Mouse (Mus musculus) frontal cortex, postnatal 10 days (tissue): ENCODE measurements around the gene Pappa.

Source experiments
- DNase-seq, 2 experiments: peaks; one replicate each; pipeline ENCODE4 v3.0.0; 2022; ENCODE audit warnings: low spot score in 2 of 2, mixed read lengths in 1 of 2

The Pappa gene

DNA sequence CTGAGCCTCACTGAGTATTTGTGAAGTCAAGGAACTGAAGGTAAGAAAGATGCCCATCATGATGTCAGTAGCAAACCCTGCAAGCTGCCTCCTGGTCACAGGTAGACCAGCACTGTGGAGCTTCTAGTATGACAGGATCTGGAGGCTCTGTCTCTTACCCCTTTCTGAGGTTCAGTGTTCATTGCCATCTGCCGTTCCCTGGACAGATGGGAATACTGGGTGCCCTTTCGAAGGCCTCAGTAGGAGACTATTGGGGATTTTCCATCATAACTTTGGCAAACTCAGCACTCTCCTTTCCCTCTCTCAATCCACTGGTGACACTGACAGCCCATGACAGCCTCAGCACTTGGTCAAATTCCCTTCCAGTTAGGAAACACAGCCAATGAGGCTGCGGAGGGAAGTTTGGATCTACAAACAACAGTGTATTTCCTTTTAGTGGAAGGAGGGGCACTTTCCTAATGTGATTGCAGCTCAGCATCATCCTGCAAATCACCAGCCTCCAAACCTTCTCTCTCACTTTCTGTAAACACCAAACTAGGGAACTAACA is 42.4 kb downstream of the Pappa start:
- no peak for DNase-seq

DNA sequence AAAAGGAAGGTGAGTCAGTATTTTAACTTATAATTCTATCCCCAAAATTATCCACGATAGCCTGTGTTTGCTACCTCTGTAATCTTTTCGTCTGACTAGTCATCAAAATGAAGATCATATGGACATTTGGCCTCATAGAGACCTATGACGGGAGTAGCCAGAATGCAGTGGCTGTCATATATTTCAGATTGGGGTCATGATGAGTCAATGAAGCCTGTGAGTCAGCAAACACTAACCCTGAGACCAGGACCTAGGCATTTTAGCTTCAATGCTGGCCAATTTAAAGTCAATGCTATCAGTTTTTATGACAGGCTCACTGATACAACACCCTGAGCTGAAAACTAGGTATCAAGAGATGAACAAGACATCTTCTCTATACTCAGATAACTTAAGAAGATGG is 50.5 kb downstream of the Pappa start:
- DNase-seq: no peak

DNA sequence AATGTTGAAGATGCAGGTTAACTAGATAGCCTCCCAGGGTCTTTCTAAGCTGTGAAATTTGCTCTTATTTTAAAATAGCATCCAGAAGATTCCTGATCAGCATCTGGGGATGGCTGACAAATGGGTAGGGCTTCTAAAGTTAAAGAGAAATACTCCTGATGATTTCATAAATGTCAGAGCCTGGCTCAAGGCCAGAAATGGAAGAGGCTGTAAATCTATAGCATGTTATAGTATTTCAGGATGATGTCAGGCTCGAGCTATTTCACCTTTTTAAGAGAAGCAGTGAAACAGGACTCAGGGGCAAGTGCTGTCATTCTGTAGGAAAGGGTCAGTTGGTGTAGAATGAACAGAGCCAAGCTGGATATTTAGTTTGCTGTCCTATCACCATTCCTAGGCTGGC is 54.2 kb downstream of the Pappa start:
- DNase-seq: no peak

DNA sequence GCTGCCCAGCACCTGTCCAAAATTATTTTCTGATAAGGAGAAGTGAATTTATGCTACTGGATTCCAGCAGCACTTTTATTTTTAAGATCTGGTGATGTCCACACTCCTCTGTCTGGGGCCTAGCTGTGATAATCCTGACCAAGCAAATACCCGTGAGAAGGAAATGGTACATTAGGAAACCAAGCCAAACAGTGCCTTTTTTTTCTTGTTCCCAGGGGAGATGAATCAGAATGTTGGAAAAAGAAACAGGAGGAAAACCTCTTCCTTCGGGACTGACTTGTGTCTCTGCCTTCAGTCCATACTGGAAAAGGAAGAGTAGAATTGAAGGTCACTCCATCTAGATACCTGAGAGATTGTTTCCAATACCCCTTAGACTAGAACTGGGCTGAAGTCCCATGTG is 63.3 kb downstream of the Pappa start:
- no peak for DNase-seq

DNA sequence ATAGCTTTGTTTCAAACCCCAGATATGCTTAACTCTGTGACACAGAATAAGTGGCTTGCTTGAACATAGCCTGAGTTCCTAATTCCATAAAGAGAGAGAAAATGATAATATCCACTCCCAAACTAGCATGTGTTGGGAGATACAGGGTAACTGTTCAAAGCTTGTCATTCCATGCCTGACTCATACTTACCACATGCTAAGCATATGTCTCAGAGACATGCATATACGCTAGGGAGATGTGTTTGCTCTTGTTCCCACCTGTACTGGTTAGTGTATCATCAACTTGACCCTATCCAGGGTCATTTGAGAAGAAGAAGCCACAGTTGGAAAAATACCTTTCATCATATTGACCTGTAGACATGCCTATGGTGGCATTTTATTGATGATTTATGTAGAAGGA is 63.7 kb downstream of the Pappa start:
- DNase-seq: no peak

DNA sequence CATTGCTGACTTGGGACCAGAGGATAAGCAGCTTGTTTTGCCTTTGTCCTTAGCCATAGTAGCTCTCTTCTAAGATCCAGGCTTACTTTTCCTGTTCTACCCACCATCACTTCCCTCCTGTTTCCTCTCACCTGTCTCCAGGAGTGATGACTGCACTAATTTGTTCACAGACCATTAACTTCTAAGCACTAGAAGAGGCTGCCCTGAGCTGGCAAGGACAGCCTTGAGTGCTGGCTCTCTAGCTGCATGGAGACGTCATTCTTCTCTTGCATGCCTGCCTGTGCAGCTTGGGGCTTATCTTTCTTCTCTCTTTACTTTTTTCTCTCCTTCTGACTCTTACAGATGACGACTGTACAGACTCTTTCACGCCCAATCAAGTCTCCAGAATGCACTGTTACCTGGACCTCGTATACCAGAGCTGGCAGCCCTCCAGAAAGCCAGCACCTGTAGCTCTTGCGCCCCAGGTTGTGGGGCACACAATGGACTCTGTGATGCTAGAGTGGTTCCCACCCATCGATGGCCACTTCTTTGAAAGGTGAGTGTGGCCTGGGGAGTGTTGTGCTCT is 65.0 kb downstream of the Pappa start:
- no peak for DNase-seq

DNA sequence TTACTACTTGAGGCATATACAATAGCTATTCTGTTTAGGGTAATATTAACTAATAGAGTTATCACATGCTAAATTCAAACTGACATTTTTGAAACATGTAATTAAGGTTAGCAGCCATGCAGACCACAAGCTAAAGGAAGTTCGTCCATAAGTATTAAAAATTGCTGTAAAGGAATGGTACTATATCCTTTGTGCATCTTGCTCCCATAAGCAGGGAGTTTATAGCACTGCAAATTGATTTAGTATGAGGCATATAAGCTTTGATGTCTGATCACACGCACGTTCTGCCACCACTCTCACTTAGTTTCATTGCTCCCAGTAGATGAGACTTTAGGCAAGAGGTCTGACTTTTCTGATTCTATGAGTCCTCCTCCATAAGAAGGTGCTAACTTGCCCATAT is 68.8 kb downstream of the Pappa start:
- no peak for DNase-seq

DNA sequence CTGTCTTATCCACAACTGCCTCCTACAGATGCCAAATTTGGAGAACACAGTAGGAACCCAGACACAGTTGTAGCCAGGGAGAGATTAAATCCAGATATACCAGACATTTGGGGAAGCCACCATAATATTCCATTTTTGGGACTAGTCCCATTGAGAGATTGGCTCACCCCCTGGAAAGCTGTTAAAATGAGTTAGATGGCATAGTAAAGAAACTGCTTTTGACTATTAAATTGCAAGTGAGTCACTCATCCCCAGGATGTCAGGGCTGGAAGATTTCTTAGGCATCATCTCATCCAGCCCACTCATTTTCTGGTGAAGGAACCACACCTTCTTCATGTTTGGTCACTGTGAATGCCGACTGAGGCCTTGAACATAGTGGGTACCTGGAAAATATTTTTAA is 72.0 kb downstream of the Pappa start:
- no peak for DNase-seq

DNA sequence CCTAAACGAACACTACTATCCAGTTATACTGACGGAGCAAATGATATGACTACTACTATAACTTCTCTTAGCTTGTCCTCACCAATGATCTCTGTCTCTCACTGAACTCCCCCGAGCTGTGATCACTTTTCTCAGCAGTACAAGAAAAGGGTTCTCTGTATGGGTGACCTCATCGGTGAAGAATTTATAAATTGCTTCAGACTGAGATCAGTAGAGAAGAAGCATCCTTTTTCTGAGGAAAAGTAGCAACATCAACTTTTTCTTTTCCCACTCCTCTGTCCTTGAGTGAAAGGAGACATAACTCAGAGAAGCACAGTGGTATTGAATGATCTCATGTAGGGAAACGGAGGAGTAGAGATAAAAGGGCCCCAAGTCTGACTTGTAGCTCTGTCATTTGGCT is 79.7 kb downstream of the Pappa start:
- DNase-seq: no peak

DNA sequence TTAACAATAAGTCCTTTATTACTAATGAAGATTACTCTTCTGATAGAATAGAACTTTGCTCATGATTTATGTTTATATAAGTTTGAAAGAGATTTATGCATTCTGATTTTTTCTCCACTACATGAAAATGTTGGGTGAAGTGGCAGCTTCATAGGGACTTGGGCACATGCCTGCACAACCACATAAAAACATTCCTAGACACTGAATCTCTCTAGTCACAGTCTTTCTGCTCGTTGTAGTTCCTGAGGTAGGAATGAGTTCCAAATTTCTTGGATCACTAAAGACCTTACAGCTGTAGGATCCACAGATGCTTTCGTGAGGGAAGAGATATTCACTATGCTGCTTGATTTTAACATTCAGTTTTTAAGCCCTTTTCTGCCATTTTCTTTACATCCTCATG is 81.5 kb downstream of the Pappa start:
- no peak for DNase-seq

DNA sequence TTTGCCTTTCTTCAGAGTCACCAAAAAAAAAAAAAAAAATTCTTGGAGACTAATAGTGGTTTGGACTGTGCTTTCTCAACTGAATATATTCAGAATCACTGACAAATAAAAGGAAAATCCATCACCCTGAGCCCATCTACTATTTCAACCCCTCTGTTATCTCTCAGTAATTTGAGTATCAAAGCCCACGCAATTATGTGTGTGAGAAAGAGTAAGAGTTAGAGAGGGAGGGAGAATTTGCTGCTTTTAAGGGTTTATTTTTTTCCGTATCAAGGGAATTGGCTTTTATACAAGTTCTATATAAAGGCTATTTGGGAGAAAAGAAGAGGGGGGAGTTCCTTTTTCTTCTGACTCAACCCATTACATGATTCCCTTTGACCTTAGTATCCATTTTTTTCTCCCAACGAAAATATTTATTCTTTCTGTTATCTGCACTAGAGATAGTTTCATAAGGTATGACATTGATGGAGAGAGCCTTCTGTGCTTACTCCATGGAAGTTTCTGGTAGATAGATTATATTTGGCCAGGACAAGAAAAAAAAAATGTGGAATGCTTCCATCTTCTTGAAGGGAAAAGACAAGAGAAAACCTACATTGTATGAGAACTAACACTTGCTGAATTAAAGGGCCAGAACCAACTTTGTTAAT is 85.5 kb downstream of the Pappa start:
- DNase-seq: no peak

DNA sequence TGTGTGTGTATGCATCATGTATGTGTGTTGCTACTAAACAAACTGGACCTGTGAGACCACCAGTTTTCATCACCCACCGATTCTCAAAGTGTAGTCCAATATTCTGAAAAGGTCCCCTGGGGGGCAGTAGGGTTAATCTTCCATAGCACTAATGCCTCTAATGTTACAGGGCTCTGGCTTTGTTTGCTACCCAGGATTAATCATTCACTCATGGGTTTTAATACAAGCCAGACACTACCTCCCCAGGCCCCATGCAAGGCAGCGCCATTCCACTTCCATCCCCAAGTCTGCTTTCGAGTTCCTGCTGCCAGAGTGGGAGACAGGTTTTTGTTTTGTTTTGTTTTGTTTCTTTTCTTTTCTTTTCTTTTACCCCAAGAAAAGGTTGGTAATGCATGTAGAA is 92.7 kb downstream of the Pappa start:
- no peak for DNase-seq

DNA sequence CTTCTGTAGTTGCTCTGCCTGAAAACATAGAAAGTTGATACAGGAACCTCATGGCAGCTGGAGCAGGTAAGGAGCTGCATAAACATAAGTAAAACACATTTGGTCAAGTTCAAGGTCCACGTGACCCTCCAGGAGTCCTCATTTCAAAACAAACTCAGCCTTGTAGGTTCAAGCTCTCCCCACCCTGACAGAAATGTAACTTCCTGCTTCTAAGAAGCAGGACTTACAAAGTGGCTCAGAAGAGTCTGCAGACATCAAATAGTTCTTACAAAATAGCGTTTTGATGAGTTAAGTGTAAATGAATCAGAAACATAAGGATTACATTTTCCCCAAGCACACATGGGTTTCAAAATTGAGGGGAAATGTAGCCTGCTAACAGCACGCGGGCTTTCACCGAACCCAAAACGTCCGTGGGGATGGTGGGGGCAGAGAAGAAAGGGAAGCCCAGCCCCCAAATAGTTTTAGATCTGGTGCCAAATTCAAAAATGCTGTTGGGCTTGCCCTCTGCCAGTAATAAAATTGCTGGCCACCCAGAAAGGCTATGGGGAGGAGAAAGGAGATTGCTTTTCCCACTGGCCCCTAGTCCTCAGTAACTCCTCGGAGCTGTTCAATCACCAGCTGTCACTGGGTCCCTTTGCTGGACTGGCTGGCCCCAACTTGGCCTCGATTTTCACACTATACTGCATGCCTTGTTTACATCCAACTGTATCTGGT is 93.8 kb downstream of the Pappa start:
- DNase-seq: no peak

DNA sequence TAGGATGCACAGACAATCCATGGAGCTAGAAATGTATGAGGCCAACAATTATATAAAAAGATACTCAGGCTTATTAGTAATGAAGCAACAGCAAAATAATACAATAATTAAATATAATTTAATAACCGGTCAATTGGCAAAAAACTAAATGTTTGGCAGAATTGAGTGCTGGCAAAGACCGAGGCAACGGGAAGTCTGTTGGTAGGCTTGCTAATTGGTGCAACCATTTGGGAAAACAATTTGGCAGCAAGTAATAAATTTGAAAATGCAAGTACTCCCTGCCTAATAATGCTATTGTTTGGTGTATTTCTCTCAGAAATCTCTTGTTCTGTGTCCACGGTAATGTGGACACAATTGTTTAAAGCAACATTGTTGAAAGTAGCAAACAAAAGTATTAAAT is 99.9 kb downstream of the Pappa start:
- DNase-seq: no peak

DNA sequence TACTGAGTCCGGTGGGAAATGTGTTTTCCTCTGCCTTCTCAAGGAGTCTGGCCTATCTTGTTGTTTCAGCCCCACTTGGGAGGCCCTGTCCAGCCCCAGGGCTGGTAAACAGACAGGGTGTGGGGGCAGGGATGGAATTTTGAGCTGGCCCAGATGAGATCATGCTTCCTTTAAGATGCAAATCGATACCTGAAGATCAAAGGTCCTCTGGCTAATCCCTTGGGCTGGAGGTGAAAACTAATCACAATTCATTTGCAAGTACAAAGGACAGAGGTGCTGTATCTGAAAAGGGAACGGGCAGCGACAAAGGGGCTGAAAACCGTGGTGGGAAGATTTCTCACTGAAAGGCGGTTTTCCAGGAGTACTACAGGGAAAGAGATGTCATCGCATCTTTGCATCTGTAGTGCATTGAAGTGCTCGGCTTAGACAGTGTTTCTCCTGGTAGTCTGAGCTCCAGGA is 114.6 kb downstream of the Pappa start:
- no peak for DNase-seq

DNA sequence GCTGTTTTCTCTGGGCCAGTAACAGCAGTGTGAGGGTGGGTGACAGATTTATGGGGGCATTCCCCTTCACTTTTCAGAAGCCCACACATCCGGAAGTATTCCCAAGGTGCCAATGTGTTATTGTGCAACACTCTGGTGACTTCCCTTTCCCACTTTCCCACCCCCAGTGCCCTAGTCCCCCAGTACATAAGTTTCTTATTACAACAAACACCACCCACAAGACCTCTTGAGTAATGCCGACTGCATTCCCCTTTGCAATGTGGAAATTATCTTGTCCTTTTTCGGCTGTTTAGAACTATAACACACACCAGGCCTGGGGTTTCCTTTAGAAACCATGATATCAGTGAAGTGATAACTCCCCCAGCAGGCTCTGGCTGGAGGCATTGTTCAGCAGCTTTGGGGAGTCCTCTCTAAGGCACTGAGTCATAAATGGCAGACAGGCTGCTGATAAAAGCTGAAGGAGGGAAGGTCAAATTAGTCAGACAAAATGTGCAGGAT is 118.5 kb downstream of the Pappa start:
- DNase-seq: no peak

DNA sequence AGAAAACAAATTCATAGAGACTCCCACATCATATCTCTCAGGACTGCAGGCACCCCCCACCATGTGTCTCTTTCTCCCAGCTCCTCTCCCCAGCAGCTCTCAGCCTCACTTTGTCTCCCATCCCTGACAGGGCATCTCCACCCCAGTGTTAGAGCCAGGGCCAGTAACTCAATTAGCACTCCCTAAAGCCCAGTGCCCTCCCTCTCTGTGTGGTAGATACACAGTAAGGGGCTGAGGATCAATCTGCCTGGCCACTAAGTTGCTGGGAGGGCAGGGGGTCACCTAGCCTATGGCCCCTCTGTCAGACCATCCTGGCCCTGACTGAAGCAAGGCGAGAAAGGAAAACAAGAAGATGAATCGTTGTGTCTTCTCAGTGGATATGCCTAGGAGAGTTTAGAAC is 119.3 kb downstream of the Pappa start:
- DNase-seq: no peak

DNA sequence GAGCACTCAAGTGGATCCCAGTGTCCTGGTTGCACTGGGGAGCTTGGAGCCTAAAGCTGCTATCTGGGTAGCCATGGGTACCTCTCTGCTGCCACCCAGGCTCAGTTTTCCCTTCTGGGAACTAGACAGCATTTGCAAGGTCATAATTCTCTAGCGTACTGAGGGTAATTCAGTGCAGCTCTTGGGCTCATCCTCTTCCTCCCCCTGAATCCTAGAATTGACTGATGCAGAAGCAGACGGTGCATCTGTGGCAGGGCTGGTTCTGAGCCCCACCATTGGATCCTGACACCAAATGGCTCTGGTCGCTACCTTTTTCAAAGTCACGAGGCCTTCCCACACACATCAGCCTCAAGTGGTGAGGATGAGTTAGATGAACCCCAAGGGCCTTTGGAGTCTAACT is 121.0 kb downstream of the Pappa start:
- no peak for DNase-seq

DNA sequence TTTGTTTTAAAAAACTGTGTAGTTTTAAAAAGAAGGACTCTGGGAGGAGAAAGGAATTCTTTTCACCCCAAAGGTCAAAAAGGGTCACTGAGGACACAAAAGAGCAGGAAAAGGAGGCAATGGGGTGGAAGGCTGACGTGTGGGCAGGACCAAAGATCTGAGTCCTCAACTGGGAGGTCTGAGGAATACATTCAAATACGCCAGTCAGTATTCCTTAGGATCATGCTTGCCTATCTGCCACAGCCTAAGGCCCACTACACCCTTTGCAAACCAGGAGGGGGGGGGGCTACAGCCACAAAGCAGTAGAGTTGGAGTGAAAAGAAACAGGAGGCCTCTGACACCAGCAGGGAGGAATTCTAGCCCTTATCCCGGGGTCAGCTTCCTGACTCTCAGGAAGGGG is 121.5 kb downstream of the Pappa start:
- DNase-seq: no peak

DNA sequence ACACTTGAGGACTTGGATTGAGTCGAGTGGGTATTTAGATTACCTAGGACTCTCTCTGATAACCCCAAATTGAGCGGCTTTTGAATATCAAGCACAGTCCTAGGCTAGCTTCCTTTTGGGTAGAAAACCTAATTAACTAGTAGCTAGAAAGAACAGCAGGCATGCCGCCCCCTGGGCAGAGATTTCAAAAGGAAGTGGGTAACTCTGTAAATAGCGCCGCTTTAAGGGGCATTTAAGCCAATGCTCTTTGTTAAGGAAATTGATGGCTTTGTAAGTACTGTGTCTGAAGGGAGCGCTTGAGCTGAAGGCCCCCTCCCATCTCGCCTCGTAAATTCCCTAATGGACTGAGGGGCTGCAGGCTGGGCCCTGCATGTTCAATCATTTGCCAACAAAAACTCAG is 128.2 kb downstream of the Pappa start:
- no peak for DNase-seq

DNA sequence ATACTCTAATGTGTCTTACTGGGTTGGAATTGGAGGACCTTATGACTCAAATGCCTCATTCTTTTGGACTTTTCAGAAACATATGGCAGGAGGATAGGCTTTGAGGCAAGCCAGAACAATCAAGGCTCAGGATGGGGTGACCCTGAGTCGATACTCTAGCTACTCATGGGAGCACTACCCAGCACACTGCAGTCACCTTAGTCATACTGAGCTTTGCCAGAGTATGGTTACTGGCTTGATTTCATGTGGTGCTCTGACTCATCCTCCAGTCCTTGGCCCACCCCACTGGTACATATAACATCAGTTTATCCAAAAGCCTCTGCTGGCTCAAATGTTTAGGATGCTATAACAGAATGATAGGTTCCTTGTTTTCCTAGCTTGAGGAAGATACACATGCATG is 130.1 kb downstream of the Pappa start:
- DNase-seq: no peak

DNA sequence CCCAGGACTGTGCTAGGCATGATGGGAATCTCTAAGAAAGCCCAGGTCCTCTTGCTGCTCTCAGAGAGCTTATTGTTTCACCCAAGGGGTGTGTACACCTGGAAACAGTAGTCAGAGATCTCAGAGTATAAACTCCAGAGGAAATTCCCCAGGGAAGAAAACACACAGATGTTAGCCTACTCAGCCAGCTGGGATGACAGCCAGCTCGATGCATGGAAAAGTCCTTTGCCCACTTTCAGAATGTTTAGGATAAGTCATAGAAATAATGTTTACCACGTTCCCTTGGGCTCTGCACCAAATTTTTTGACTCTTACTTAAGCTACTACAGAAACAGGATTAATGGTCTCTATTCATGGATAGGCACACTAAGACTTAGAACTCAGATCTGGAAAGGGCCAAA is 143.1 kb downstream of the Pappa start:
- no peak for DNase-seq

DNA sequence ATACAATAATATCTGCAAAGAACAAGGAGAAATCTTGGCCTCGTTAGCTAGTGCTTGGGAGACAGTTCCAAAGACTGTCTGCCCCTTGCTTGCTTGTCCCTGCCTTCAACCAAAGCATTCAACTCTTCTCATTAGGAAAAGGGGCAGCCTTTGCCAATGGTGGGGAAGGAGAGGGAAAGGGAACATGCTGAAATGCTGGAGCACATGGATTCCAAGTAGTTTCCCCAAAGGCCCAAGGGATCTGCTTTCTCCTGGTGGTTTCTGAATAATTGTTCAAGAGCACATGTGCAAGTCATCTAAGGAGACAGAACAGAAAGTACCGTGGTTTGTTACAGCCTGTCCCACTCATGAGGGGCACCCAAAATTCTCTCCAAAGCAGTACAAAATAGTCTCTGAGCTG is 146.0 kb downstream of the Pappa start:
- DNase-seq: no peak
